8 mouse cellular contexts compared by ENCODE assay signal in genomic region chr11:69120221-69121000, GRCm38 (mm10). TPM values are rescaled to one million over a fixed set of nuclear protein-coding genes. Genes with fewer than 3 reads are reported as not detected.
DNase-seq lines count a peak whose midpoint lies in the region; ATAC-seq and TF ChIP-seq lines count a peak whose summit lies in the region.

Hes7 (plus strand) TSS chr11:69120404.

- peak within 1 kb of the TSS; percentile 91 for H3K4me2 ChIP-seq in intestine, embryonic 16.5 days (ENCODE audit: low read depth, low read length)
- H3K4me2 ChIP-seq in myocyte (ENCODE audit: low read depth), result peak within 1 kb of the TSS; percentile 99

- peak within 1 kb of the TSS; percentile 35 for H3K27ac ChIP-seq in forebrain, embryonic 10.5 days
- H3K27ac ChIP-seq in intestine, embryonic 16.5 days (ENCODE audit: low read length), result peak within 1 kb of the TSS; percentile 94; the same call in 1 of the 2 replicates

- TF ChIP-seq CTCF in E14TG2a.4 (conservative IDR thresholded peaks at IDR 0.05; ENCODE audit: low read length), result no peak

- peak within 1 kb of the TSS; percentile 82 for H3ac ChIP-seq in myocyte (ENCODE audit: control insufficient read depth, insufficient read length)

- TF ChIP-seq POLR2A in myocyte (IDR thresholded peaks at IDR 0.05; ENCODE audit: insufficient read length, low read depth), result no peak

- H3K9me3 ChIP-seq in erythroblast, embryonic 14.5 days (ENCODE audit: control insufficient read depth, low read length), result no peaks in the 10 kb centered on the region; the same call in 1 of the 2 replicates
- H3K9me3 ChIP-seq in E14TG2a.4 (ENCODE audit: low read length), result no peaks in the 10 kb centered on the region
- H3K9me3 ChIP-seq in forebrain, embryonic 10.5 days, result no peaks in the 10 kb centered on the region
- H3K9me3 ChIP-seq in intestine, embryonic 16.5 days (ENCODE audit: control insufficient read depth, low read length), result no peaks in the 10 kb centered on the region

- no peaks in the 10 kb centered on the region for H3K36me3 ChIP-seq in erythroblast, embryonic 14.5 days (ENCODE audit: control insufficient read depth)
- H3K36me3 ChIP-seq in E14TG2a.4 (ENCODE audit: insufficient read depth, low read length), result no peaks in the 10 kb centered on the region
- no peaks in the 10 kb centered on the region for H3K36me3 ChIP-seq in forebrain, embryonic 10.5 days (replicated peaks)
- H3K36me3 ChIP-seq in intestine, embryonic 16.5 days (ENCODE audit: control insufficient read depth, insufficient read depth, low read length), result no peaks in the 10 kb centered on the region
- H3K36me3 ChIP-seq in myocyte (ENCODE audit: control insufficient read depth, insufficient read depth), result no peaks in the 10 kb centered on the region

- DNase-seq in forebrain, embryonic 10.5 days (ENCODE audit: extremely low spot score, low spot score), result peak; percentile 65
- no peak for DNase-seq in right cerebral cortex, postnatal 4 days
- DNase-seq in left cerebral cortex, adult 18-20 months (ENCODE audit: low spot score in 2 of 2), result no peak

- H3K9ac ChIP-seq in intestine, embryonic 16.5 days (ENCODE audit: low read depth, low read length), result peak within 1 kb of the TSS; percentile 82

- peak within 1 kb of the TSS; percentile 82 for H3K4me3 ChIP-seq in erythroblast, embryonic 14.5 days (replicated peaks)
- peak within 1 kb of the TSS; percentile 95 for H3K4me3 ChIP-seq in E14TG2a.4 (replicated peaks; ENCODE audit: low read length)
- peak within 1 kb of the TSS; percentile 84 for H3K4me3 ChIP-seq in forebrain, embryonic 10.5 days
- H3K4me3 ChIP-seq in intestine, embryonic 16.5 days (ENCODE audit: low read length), result peak within 1 kb of the TSS; percentile 87
- H3K4me3 ChIP-seq in myocyte, result peak within 1 kb of the TSS; percentile 68

- H3K79me2 ChIP-seq in myocyte (ENCODE audit: control insufficient read depth, insufficient read depth), result no peaks in the 10 kb centered on the region

- peaks cover 72% of the 10 kb centered on the region for H3K4me1 ChIP-seq in erythroblast, embryonic 14.5 days (ENCODE audit: control insufficient read depth)
- H3K4me1 ChIP-seq in E14TG2a.4 (replicated peaks; ENCODE audit: low read depth, low read length), result peaks cover 49% of the 10 kb centered on the region
- H3K4me1 ChIP-seq in forebrain, embryonic 10.5 days, result peaks cover 65% of the 10 kb centered on the region
- peaks cover 30% of the 10 kb centered on the region for H3K4me1 ChIP-seq in intestine, embryonic 16.5 days (ENCODE audit: control insufficient read depth, insufficient read depth, low read length)

- H3K27me3 ChIP-seq in erythroblast, embryonic 14.5 days (ENCODE audit: control insufficient read depth), result peaks cover 72% of the 10 kb centered on the region
- peaks cover 70% of the 10 kb centered on the region for H3K27me3 ChIP-seq in E14TG2a.4 (ENCODE audit: insufficient read depth, low read length)
- peaks cover 52% of the 10 kb centered on the region for H3K27me3 ChIP-seq in forebrain, embryonic 10.5 days (ENCODE audit: poor library complexity, severe bottlenecking)
- no peaks in the 10 kb centered on the region for H3K27me3 ChIP-seq in intestine, embryonic 16.5 days (replicated peaks; ENCODE audit: control insufficient read depth, insufficient read depth, low read length)
- no peaks in the 10 kb centered on the region for H3K27me3 ChIP-seq in myocyte (ENCODE audit: control insufficient read depth, insufficient read depth, insufficient read length)

- ATAC-seq in erythroblast, adult 5-6 weeks (replicated peaks; ENCODE audit: low FRiP score, poor library complexity, severe bottlenecking), result no peak
- no peak for ATAC-seq in intestine, embryonic 16.5 days

- WGBS in forebrain, embryonic 10.5 days, result 2% methylated on average over 27 of the region's 27 CpGs
- WGBS in intestine, embryonic 16.5 days, result 3% methylated on average over 27 of the region's 27 CpGs

TF ChIP-seq in myocyte, 11 proteins besides CTCF, POLR2A, EP300 and RAD21:
- TF ChIP-seq MAX (IDR thresholded peaks at IDR 0.05; ENCODE audit: low read depth) (no peak), MYOG (IDR thresholded peaks at IDR 0.05; ENCODE audit: control insufficient read depth in 1 of 3, insufficient read depth in 1 of 3, insufficient read length in 2 of 3, low read depth in 2 of 3) (no peak), SRF (IDR thresholded peaks at IDR 0.05; ENCODE audit: control insufficient read depth, insufficient read length, low read depth) (no peak), TCF12 (IDR thresholded peaks at IDR 0.05; ENCODE audit: insufficient read depth, poor library complexity, severe bottlenecking) (no peak), TCF3 (IDR thresholded peaks at IDR 0.05; ENCODE audit: insufficient read length, low read depth) (no peak), REST (IDR thresholded peaks at IDR 0.05; ENCODE audit: insufficient read depth, insufficient read length) (no peak), E2F4 (IDR thresholded peaks at IDR 0.05; ENCODE audit: insufficient read depth) (no peak), USF1 (IDR thresholded peaks at IDR 0.05; ENCODE audit: low read depth) (no peak), POLR2AphosphoS2 (IDR thresholded peaks at IDR 0.05; ENCODE audit: insufficient read length, low read depth) (no peak)

RNA-seq across cellular contexts. Expression of gene Hes7, which starts in this region (rescaled TPM):
- polyA plus RNA-seq in erythroblast, embryonic 14.5 days (2012), result 0.05 TPM in 1 of 2 replicates, not detected in the other
- not detected in 2 replicates for total RNA-seq in erythroblast, adult 5-6 weeks (2015; ENCODE audit: low replicate concordance)
- total RNA-seq in erythroblast, adult 5-6 weeks (2017; ENCODE audit: low replicate concordance), result not detected in 2 replicates
- polyA plus RNA-seq in forebrain, embryonic 10.5 days (2016; fragmentation: Nextera tagmentation; extraction: Ambion mirVana), result 0.16 and 0.17 TPM in 2 replicates
- polyA plus RNA-seq in intestine, embryonic 16.5 days (2015; fragmentation: Nextera tagmentation; extraction: Ambion mirVana), result 0.29 and 0.33 TPM in 2 replicates
- 0.28 TPM for polyA plus RNA-seq in myocyte (2012; fragmentation: generic; extraction: Trizol)
- under 1 TPM; 0.42 to 0.79 TPM for total RNA-seq in left cerebral cortex, adult 18-20 months (2021)

Comparison
In these comparisons a context has a peak if more than half of its experiments do, and no peak if none do; other contexts are left out.
1. Peak in DNase-seq, H3K4me3 ChIP-seq and H3K27ac ChIP-seq in forebrain, embryonic 10.5 days; RNA of the gene not detected or under 1 TPM.